Mouse (Mus musculus): ENCODE results near the gene Cpsf4.

GRCm38 (mm10) chr5:145166536-145167305 is at the start of gene Cpsf4, which contains the start of gene Ptcd1:
- TF ChIP-seq SRF (IDR thresholded peaks at IDR 0.05; ENCODE audit: control insufficient read depth, insufficient read length, low read depth) (peak; percentile 84), TCF12 (IDR thresholded peaks at IDR 0.05; ENCODE audit: insufficient read depth, poor library complexity, severe bottlenecking) (no peak), CEBPB (IDR thresholded peaks at IDR 0.05; ENCODE audit: insufficient read depth, poor library complexity, severe bottlenecking) (0 out of 2 replicates have a peak, but pooled peaks have one; percentile 44), POLR2A (IDR thresholded peaks at IDR 0.05; ENCODE audit: insufficient read length, low read depth) (peak; percentile 93), MAX (IDR thresholded peaks at IDR 0.05; ENCODE audit: low read depth) (no peak), USF1 (IDR thresholded peaks at IDR 0.05; ENCODE audit: low read depth) (no peak), E2F4 (IDR thresholded peaks at IDR 0.05; ENCODE audit: insufficient read depth) (peak; percentile 46), MYOG (IDR thresholded peaks at IDR 0.05; ENCODE audit: control insufficient read depth in 1 of 3, insufficient read depth in 1 of 3, insufficient read length in 2 of 3, low read depth in 2 of 3) (no peak), REST (IDR thresholded peaks at IDR 0.05; ENCODE audit: insufficient read depth, insufficient read length) (no peak)
